Mouse (Mus musculus): Measurements from ENCODE around the gene Cfap57.
A peak's percentile ranks its signal among the peaks of the same experiment; 100 is the strongest.

The Cfap57 gene

DNA sequence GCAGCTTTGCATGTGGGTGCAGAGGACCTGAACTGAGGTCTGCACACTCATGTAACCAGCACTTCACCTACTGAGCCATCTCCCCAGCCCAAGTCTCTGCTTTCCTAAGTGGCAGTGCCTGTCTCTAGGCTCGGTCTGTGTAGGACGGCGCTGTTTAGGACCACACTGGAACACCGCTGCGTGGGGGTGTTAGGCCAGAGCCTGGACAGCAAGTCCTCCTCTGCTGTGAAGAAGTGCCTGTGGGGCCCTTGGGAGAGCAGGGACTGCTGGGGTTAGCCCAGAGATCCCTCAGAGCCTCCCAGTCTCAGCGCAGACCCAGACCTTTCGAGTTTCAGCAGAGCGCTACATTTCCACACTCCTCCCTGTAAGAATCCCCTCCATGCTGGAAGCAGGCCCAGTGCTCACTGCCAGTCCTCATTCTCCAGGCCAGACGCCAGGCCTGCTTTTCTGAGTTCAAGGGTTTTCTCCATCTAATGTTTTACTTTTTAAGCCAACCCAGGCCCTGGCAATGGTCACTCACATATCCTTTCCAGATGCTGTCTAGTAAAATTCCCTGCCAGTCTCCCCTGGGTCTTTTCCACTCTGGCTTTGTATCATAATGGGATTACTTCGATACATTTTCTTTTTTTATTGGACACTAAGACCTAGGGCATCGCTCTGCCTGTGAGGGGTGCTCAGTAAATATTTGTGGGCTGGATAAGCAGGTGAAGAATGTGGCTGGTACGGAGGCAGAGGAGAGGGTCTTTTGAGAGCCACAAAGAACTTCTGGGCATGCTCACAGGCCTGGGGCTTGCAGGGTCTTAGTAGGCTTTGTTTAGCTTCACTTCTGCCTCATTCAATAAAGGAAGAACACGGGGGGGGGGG lies 56.3 kb downstream of the Cfap57 start:
- DNase-seq (ENCODE audit: low read depth in 1 of 2, low spot score in 2 of 2), result no peak

DNA sequence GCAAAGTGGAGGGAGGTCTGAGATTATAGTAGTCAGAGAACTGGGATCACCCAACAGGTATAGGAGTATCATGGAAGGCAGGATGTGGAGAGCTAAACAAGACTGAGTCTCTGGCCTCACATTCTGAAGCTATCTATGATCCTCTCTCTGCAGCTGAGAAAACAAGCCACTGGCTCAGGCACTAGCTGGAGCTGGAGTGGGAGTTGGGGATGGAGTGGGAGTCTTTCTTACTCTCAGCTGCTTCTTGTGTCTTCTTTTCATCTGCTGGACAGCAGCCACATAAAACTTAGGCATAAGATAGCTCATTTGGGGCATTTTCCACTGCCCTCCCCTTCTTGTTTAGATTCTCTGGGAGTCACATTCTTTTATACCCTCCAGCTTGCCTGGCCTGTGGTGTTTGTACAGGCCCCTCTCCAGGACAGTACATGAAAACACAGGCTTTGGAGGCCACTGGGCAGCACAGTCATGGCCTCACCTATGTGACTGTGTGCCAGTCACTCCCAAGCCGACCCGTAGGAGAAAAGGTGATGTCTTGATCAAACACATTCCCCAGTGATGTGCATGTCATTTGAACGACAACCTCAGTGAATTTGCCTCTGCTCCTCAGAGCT lies 67.4 kb downstream of the Cfap57 start:
- DNase-seq (ENCODE audit: low read depth in 1 of 2, low spot score in 2 of 2), result no peak

DNA sequence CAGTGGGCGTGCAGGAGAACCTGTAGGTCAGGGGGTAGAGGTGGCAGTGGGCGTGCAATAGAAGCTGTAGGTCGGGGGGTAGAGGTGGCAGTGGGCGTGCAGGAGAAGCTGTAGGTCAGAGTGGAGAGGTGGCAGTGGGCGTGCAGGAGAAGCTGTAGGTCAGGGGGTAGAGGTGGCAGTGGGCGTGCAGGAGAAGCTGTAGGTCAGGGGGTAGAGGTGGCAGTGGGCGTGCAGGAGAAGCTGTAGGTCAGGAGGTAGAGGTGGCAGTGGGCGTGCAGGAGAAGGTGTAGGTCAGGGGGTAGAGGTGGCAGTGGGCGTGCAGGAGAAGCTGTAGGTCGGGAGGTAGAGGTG lies 72.5 kb downstream of the Cfap57 start:
- DNase-seq (ENCODE audit: low read depth in 1 of 2, low spot score in 2 of 2), result peak in 1 of 2 experiments; percentile 5

DNA sequence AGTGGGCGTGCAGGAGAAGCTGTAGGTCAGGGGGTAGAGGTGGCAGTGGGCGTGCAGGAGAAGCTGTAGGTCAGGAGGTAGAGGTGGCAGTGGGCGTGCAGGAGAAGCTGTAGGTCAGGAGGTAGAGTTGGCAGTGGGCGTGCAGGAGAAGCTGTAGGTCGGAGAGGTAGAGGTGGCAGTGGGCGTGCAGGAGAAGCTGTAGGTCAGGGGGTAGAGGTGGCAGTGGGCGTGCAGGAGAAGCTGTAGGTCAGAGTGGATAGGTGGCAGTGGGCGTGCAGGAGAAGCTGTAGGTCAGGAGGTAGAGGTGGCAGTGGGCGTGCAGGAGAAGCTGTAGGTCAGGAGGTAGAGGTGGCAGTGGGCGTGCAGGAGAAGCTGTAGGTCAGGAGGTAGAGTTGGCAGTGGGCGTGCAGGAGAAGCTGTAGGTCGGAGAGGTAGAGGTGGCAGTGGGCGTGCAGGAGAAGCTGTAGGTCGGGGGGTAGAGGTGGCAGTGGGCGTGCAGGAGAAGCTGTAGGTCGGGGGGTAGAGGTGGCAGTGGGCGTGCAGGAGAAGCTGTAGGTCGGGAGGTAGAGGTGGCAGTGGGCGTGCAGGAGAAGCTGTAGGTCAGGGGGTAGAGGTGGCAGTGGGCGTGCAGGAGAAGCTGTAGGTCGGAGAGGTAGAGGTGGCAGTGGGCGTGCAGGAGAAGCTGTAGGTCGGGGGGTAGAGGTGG lies 73.0 kb downstream of the Cfap57 start:
- peak; percentile 35 to 64 for DNase-seq (ENCODE audit: low read depth in 1 of 2, low spot score in 2 of 2)

DNA sequence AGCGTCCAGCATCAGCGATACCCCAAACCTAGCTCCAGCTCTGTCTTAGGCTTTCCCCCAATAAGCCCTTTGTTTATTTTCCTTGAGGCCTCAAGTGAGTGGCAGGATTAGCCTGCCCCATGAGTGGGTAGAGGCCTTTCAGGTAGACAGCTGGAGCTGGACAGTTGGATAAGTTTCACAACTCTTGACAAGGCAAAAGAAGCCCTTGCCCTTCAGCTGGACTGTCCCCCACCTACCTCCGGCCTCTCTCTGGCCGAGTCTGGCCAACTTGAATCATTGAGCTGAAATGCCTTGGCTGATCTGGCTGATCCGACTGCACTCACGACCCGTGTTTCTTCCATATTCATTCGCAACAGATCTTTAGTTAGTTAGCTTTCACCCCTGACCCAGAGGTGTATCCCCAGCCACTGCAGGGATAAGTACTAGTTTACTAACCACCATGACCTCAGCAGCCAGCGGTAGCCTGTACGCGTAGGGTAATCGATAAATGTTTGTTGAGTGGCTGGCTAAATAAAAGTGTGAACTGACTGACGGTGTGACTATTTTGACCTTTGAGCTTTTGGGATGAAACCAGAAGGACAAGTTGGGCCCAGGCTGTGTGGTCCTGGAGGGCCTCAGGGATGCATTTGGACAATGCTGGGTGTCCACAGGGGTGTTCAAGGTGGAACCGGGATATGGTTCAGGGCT lies 76.0 kb downstream of the Cfap57 start:
- DNase-seq (ENCODE audit: low read depth in 1 of 2, low spot score in 2 of 2), result no peak

DNA sequence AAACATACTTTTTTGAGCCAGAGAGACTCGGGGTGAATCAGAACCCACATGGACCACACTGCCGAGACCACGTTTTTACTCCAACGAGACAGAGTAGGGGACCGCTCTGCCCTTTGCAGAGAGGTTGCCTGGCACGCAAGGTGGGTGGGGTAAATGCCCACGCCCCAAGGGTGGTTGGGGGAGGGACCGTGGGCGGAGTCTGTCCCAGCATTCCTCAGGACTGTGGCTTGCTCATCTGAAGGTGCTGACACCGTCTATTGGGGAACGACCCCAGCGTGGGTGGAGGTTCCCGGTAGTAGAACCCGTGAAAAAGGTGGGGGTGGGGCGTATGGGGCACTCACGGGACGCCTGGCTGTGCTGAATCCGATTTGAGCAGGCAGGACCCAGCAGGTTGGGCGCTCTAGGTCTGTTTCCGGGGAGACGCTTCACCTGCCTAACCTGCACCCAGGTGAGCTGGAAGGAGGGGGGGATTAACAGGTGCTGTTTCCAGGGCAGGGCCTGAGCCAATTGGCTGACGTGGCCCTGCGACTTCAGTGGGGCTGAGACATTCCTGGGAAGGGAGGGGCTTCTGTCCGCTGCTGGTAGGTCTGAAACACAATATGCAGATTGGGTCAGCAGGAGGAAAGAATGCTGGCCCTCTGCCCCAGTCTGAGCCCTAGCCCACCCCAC lies 76.9 kb downstream of the Cfap57 start, which contains the start of gene Tmem125:
Tmem125 (minus strand) TSS at position 453 of the 669 bp plus-strand sequence.
- no peak for DNase-seq (ENCODE audit: low read depth in 1 of 2, low spot score in 2 of 2)

DNA sequence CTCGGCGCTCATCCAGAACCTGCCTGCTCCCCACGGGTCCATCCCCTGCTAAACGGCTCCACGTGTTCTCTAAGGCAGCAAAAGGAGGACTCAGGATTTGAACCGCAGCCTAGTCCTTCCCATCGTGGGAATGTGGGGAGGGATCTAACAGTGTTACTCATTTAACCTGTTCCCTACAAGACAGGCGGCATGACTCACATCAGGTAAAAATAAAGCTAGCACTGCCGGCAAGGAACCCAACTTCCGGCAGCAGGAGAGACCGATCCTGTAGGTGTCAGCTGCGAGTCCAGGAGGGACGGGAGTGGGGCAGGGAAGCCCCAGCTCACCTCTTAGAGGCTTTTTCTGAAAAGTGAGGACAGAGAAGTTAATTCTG lies 77.4 kb downstream of the Cfap57 start:
- DNase-seq (ENCODE audit: low read depth in 1 of 2, low spot score in 2 of 2), result no peak

DNA sequence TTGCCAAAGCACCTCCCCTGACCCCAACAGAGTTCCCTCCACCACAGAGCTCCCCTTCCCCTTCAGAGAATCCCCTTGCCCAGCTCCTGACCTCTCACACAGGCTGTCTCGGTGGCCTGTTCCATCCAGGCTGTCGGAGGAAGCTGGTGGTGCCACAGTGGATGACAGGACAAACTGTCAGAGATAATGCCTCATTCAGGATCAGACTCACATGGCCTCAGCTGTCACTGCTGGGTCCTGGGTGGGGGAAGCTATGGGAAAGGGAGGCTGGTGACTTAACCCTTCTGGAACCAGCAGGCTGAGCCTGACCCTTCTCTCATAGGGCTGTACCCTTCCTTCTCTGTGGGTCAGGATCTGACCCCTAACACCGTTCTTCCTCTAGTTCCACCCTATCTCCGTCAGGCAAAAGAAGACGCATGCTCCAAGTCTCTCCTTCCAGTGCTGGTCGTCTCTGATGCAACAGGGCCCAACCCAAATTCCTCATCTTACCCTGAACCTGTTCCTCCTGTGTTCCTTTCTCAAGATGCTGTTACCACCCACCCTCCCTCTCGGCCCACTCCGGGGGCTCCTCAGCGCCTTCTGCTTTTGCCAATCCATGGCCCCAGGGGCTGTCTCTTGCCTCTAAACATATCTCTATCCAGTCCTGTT lies 77.9 kb downstream of the Cfap57 start:
- no peak for DNase-seq (ENCODE audit: low read depth in 1 of 2, low spot score in 2 of 2)

DNA sequence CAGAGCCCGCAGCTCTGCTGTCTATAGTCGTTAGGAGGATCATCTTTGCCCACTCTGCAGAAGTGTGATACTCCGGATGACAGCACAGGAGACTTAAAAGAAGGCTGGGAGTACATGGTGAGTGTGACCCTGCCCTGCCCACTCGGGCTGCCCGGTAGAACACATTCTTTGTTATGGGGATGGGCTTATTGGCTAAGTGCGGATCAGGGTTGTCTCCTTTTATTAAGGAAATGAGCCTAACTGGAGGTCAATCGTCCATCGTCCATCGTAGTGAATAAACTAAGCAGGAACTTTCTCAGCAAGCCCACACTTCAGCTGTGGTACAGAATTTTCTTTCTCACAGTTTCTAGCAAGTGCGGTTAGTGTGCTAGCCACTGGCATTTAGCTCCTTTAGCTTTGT lies 80.7 kb downstream of the Cfap57 start:
- no peak for DNase-seq (ENCODE audit: low read depth in 1 of 2, low spot score in 2 of 2)

DNA sequence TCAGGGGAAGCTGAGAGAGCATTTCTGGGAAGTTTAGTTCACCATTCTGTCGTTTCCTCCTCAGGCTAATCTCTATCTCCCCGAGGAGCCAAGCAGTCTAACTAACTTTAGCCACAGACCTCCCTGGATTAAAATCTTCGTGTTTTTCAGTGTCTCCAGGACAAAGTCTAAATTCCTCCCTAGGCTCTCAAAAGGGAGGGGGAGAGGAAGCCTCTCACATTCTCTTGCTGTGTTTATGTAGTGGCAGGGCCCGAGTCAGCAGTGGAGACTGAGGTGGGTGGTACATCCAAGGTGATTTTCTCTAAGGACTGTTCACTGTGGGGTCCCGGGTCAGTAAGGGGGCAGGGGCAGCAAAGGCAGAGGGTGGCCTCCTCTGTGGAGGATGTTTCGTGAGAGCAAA lies 82.8 kb downstream of the Cfap57 start:
- no peak for DNase-seq (ENCODE audit: low read depth in 1 of 2, low spot score in 2 of 2)

DNA sequence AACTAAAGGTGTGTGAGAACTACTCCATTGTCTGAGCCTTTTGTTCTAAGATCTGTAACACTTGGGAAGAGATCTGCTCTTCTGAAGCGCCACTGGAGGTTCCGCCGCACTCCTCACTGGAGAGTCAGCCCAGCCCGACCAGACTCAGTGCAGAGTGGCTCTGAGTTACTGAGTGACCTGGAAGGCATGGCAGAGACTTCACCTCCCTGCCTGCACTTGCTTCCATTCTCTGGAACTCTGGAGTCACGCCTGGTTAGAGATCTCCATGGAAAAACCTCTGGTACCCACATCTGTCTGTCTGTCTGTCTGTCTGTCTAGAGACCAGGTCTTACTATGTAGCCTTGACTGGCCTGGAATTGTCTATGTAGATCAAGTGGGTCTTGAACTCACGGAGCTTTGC lies 85.0 kb downstream of the Cfap57 start:
- no peak for DNase-seq (ENCODE audit: low read depth in 1 of 2, low spot score in 2 of 2)

DNA sequence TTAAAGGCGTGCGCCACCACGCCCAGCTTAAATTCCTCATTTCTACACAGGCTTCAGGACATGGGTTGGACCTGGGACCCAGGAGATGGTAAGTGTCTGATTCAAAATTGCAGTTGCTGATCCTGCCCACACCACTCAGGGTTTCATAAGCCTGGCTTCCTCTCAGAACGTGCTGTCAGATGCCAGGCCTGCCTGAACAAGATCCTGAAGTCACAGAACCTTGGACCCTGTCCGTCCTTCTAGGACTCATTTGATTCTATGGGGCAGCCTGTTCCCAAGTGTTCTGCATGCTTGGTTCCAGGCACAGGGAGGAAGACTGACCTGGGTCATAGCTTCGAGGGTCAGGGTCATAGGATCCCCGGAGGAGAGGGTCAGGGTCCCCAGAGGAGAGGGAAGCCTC lies 87.0 kb downstream of the Cfap57 start:
- no peak for DNase-seq (ENCODE audit: low read depth in 1 of 2, low spot score in 2 of 2)

DNA sequence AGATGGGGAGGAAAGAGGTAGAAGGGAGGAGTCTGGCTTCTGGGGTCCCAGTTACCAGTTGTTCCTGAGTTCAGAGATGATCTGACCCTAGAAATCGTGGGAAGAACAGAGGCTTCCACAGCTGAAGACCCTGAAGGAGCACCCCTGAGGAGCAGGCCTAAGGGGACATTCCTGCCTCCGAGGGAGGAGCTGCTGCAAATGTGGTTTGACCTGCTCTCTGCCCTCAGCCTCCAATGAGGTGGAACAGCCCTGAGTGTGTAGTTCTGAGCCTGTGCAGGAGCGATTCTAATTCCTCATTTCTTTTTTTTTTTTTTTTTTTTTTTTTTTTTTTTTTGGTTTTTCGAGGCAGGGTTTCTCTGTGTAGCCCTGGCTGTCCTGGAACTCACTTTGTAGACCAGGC lies 87.4 kb downstream of the Cfap57 start:
- DNase-seq (ENCODE audit: low read depth in 1 of 2, low spot score in 2 of 2), result no peak

DNA sequence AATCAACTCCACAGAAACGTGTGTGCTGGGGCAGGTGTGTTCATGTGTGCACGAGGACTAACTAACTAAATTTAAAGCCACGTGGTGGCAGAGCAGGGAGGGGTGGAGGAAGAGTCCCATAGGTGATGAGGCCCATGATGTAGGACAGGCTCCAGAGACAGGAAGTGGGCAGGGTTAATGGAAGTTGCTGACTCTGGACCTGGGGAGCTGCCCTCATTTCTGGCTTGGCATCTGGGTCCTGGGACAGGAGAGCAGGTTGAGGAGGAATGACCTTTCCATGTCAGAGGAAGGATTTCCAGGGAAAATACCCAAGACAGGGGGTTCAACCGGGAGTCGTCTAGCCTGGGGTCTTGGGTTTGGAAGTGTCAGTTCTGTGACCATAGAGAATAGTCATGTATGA lies 87.9 kb downstream of the Cfap57 start:
- DNase-seq (ENCODE audit: low read depth in 1 of 2, low spot score in 2 of 2), result no peak

DNA sequence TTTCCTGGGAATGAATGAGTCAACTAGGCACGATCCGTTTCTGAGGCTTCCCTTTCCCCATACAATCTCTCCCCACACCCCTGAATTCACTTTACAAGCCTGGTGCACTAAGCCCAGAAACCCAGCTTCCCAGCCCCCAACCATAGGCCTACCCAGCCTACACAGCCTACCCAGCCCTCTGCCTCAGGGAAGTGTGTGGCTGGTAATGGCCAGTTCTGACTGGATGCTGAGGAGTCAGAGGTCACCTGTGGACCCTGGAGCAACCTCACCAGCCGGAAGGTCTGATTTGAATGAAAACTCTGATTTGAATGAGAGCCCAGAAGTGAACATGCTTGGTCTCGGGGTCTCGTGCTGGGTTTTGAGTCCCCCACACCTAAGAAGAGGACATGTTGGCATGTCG lies 92.9 kb downstream of the Cfap57 start:
- DNase-seq (ENCODE audit: low read depth in 1 of 2, low spot score in 2 of 2), result no peak

DNA sequence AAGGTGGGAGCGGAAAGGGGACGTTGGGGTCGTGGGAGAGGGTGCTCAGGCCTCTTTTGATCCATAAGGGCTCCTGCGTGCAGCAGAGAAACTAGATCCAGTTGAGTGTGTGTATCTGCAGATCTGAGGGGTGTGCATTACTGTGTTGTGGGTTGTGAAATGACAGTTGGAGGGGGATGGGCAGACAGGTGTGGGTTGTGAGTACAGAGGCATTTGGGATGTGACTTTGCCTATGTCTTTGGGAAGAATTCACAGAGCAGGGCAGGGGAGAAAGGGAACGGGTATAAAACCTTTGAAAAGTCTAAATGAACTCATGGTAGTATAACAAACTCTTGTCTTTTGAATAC lies 93.3 kb downstream of the Cfap57 start:
- DNase-seq (ENCODE audit: low read depth in 1 of 2, low spot score in 2 of 2), result no peak

DNA sequence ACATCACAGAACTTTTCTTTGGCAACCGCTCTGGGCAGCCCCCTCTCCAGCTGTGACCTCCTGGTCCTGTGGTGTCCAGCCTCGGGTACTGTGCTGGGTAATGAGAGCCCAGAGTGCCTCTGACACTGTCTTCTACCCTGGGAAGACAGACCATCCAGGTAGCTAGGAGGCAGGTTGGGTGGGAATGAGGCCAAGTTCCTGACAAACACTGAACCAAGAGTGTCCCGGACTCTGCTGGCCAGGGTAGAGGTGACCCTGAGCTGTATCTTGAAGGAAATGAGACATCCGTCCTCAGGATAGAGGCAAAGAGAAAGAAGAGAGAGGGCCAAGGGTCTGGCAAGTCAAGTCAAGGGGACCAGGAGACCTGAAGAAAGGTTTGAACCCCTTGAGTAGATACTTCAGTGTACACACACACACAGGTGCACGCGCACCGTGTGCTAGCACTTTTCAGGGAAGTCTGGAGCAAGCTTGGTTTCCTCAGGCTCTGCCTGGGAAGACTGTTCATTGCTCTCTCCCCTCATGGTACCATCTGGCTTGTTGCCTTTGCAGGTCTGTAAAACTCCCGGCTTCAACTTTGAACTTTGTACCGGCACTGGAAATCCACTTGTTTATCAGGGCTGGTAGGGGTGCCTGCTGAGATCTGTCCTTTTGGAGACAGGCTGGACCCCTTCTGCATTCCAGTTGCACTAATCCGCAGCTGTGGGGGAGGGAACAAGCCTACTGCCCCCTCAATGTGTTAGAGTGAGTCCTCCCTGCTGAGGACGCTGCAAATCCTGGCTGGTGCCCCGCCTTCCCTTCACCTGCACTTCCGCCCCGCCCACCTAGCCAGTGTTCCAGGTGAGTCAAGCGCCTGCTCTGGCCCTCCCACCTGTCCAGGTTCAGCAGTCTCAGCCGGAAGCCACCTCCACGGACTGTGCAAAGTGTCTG lies 93.9 kb downstream of the Cfap57 start, which contains the start of gene 2610528J11Rik:
2610528J11Rik (plus strand) TSS at position 592 of the 927 bp plus-strand sequence.
- no peak for DNase-seq (ENCODE audit: low read depth in 1 of 2, low spot score in 2 of 2)

DNA sequence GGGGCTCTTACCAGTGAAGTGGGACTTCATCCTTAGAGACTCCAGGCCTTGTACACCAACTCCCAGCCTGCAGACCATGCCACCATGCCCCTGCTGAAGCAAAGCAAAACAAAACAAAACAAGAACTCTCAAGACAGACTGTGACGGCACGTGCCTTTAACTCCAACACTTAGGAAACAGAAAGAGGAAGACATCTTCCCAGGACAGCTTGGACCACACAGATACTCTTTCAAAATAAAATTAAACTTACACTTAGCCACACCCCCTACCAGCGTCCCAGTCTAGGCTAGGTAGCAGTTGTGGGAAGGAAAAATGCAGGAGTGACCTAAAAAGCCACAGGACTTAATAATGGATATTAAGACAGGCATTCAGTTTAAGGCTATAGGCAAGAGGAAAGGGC lies 94.8 kb downstream of the Cfap57 start:
- DNase-seq (ENCODE audit: low read depth in 1 of 2, low spot score in 2 of 2), result no peak

DNA sequence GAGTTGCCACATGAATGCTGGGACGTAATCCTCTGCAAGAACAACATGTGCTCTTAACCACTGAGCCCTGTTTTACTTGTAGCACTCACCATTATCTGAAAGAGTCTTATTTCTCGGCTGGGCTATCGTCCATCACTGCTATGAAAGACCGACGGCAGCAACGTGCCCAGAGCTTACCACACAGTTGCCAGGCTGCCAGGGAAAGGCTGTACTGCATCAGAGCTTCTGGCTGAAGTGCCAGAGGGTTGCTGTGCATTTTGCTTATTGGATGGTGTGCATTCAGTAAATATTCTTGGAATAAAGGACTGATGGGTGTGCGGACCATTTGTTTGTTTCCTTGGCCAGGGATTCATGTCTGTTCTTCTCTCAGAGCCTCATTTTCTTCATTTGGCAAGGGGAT lies 96.6 kb downstream of the Cfap57 start:
- no peak for DNase-seq (ENCODE audit: low read depth in 1 of 2, low spot score in 2 of 2)

DNA sequence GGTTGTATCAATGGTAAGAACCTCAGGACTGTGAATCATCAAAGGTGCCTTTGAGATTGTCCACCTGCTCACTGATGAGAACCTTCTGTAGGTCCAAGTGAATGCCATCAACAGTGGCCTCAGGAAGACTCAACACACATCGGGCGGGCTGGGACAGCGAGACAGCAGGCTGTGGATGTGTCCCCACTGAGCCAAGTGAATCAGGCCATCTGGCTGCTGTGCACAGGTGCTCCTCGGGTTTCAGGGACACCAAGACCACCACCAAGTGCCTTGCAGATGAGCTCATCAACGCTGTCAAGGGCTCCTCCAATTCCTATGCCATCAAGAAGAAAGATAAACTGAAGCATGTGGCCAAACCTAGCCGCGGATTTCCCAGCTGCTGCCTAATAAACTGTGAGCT lies 98.3 kb downstream of the Cfap57 start:
- DNase-seq (ENCODE audit: low read depth in 1 of 2, low spot score in 2 of 2), result no peak
